Mouse (Mus musculus) CH12.LX (cell line): ENCODE measurements around the gene Lmnb2.

Experiments used
- CTCF ChIP-seq, 2 experiments: IDR thresholded peaks in 1 of 2; conservative IDR thresholded peaks in 1 of 2; 2 replicates each; pipeline ENCODE4 v1.5.1; 2011 to 2012; ENCODE audit warnings: low read depth in 2 of 2, low read length in 2 of 2, improper control_type of control experiment in 1 of 2, inconsistent platforms in 1 of 2, mild to moderate bottlenecking in 1 of 2, moderate library complexity in 1 of 2
- EP300 ChIP-seq: IDR thresholded peaks from 2 replicates; pipeline ENCODE4 v1.6.1; 2011; ENCODE audit warnings: low read length, improper control_type of control experiment
- ETS1 ChIP-seq: conservative IDR thresholded peaks from 2 replicates; pipeline ENCODE4 v1.6.1; 2012; ENCODE audit warnings: low read depth, mild to moderate bottlenecking, inconsistent platforms, low read length, improper control_type of control experiment, moderate library complexity
- KAT2A ChIP-seq: IDR thresholded peaks from 2 replicates; pipeline ENCODE4 v1.6.1; 2012; ENCODE audit warnings: low read length, improper control_type of control experiment, inconsistent platforms; ENCODE audit not compliant: insufficient replicate concordance
- MAFK ChIP-seq: IDR thresholded peaks from 2 replicates; pipeline ENCODE4 v1.6.1; 2011; ENCODE audit warnings: low read length, improper control_type of control experiment; ENCODE audit not compliant: insufficient replicate concordance
- MAZ ChIP-seq: IDR thresholded peaks from 2 replicates; pipeline ENCODE4 v1.6.1; 2012; ENCODE audit warnings: low read depth, mild to moderate bottlenecking, inconsistent platforms, low read length, improper control_type of control experiment, moderate library complexity
- MEF2A ChIP-seq: IDR thresholded peaks from 2 replicates; pipeline ENCODE4 v1.6.1; 2014; ENCODE audit warnings: low read depth, mild to moderate bottlenecking, inconsistent platforms, low read length, improper control_type of control experiment, borderline replicate concordance
- MYC ChIP-seq: IDR thresholded peaks from 2 replicates; pipeline ENCODE4 v1.6.1; 2011; ENCODE audit warnings: low read depth, mild to moderate bottlenecking, improper control_type of control experiment, low read length
- NELFE ChIP-seq: IDR thresholded peaks from 2 replicates; pipeline ENCODE4 v1.6.1; 2011; ENCODE audit warnings: low read depth, low read length, improper control_type of control experiment
- NRF1 ChIP-seq: IDR thresholded peaks from 2 replicates; pipeline ENCODE4 v1.6.1; 2014; ENCODE audit warnings: low read depth, mild to moderate bottlenecking, inconsistent platforms, low read length, improper control_type of control experiment, moderate library complexity
- POLR2A ChIP-seq: IDR thresholded peaks from 2 replicates; pipeline ENCODE4 v1.6.1; 2011; ENCODE audit warnings: low read depth, mild to moderate bottlenecking, improper control_type of control experiment, low read length
- POLR2AphosphoS2 ChIP-seq: IDR thresholded peaks from 2 replicates; pipeline ENCODE4 v1.6.1; 2011; ENCODE audit warnings: low read depth, low read length, improper control_type of control experiment
- USF2 ChIP-seq: conservative IDR thresholded peaks from 2 replicates; pipeline ENCODE4 v1.6.1; 2011; ENCODE audit warnings: low read depth, low read length, improper control_type of control experiment
- ZNF384 ChIP-seq: IDR thresholded peaks from 2 replicates; pipeline ENCODE4 v1.6.1; 2012; ENCODE audit warnings: low read depth, low read length, improper control_type of control experiment, inconsistent platforms

DNA sequence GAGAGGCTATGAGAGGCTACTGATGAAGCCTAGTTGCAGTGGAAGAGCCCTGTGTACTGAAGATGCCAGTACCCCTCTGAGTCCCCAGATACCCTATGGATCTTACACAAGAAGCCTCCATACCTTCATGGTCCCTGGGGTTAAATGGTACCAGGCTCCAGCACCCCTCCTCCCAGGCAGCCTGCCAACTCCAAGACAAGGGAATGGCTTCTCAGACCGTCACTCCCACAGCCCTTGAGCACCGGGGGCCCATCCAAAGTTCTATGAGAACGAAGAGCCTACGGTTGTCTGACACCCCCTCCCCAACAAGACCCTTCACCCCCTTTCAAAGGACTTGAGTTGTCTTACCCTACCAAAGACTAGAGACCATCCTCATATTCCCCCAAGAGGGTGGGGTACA, 2.3 kb downstream of the Lmnb2 start:
- no peak for TF ChIP-seq POLR2A
- TF ChIP-seq CTCF (conservative IDR thresholded peaks at IDR 0.05 in 1 of 2, IDR thresholded peaks at IDR 0.05 in 1 of 2; ENCODE audit: low read depth in 2 of 2, low read length in 2 of 2), result no peak
- TF ChIP-seq MEF2A, result no peak
- no peak for TF ChIP-seq ZNF384
- no peak for TF ChIP-seq EP300
- no peak for TF ChIP-seq NRF1
- TF ChIP-seq MAFK, result no peak
- TF ChIP-seq KAT2A, result no peak
- no peak for TF ChIP-seq MYC
- TF ChIP-seq POLR2AphosphoS2, result no peak
- TF ChIP-seq MAZ, result no peak
- TF ChIP-seq NELFE, result no peak
- no peak for TF ChIP-seq ETS1
- TF ChIP-seq USF2, result no peak
